12 mouse cellular contexts compared by ENCODE assay signal in the genomic region with DNA sequence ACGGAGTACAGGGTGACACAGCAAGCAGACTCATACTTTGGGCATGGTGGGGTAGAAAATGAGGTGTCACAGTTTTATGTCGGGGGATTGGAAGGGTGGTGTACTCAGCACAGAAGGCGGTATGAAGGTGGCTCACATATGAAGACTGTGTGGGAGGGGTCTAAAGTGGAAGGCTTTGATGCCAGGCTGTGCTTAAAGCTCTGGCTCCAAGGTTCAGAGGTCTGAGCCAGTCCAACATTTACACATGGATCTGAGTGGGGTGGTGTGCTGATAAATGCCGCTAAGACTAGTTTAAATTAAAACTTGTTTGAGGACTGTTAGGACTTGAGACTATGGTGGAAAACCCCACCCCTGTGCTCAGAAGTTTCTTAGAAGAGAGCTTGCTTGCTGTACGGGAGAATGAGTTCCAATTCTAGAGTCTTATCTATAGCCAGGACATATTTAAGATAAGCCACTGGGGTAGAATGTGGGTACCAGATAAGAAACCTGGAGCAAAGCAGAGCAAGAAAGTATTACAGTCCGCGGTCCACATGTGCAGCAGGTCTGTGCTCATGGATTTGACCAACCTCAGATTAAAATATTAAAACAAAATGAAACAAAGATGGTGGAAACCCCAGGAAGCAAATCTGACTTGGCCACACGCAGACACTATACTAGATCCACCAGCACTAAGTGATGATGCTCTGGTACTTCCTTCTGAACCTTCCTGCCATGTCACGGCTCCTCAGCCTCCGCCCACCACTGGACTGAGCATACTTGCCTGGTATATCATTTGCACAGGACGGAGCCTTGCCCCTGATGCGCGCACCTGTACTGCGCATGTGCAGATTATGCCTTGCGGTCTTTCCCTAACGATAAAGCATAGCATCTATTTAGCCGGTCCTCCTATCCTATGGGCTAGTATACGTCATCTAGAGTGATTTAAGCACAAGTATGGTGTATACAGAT. TPM values are rescaled to one million over a fixed set of nuclear protein-coding genes. Genes with fewer than 3 reads are reported as not detected.
DNase-seq lines count a peak whose midpoint lies in the region; ATAC-seq and TF ChIP-seq lines count a peak whose summit lies in the region.
"Had no signal": no experiment of that assay in that cellular context is flagged by ENCODE, and none has a peak within 500 bp of the region (broad histone marks: within the 10 kb centered on the region; RNA-seq: fewer than 3 reads in every experiment).

No protein-coding gene starts in this region.

- 0 out of 2 replicates have a peak overlapping the region, but pooled peaks have one; percentile 9 for H3K4me2 ChIP-seq in lung, embryonic 15.5 days
- H3K4me2 ChIP-seq in liver, embryonic 16.5 days (ENCODE audit: low read depth, low read length): peak overlapping the region; percentile 72
- H3K4me2 ChIP-seq in stomach, postnatal 0 days (replicated peaks; ENCODE audit: low read depth): no peak overlapping the region
- H3K4me2 ChIP-seq in hindbrain, embryonic 16.5 days (ENCODE audit: low read length): no peak overlapping the region
- H3K4me2 ChIP-seq: limb, embryonic 15.5 days had no signal

- no peaks in the 10 kb centered on the region for H3K9me3 ChIP-seq in lung, embryonic 15.5 days
- H3K9me3 ChIP-seq in erythroblast, embryonic 14.5 days (ENCODE audit: control insufficient read depth, low read length): no peaks in the 10 kb centered on the region
- H3K9me3 ChIP-seq in liver, embryonic 16.5 days (replicated peaks; ENCODE audit: control insufficient read depth, low read length): no peaks in the 10 kb centered on the region
- no peaks in the 10 kb centered on the region for H3K9me3 ChIP-seq in stomach, postnatal 0 days (ENCODE audit: control insufficient read depth, low read length)
- no peaks in the 10 kb centered on the region for H3K9me3 ChIP-seq in hindbrain, embryonic 16.5 days (ENCODE audit: control insufficient read depth, low read length)
- H3K9me3 ChIP-seq: limb, embryonic 15.5 days had no signal

- H3K27ac ChIP-seq in lung, embryonic 15.5 days: peak overlapping the region; percentile 76
- peak overlapping the region; percentile 100 for H3K27ac ChIP-seq in liver, embryonic 16.5 days (ENCODE audit: low read length)
- H3K27ac ChIP-seq in stomach, postnatal 0 days (replicated peaks): no peak overlapping the region; the same call in 1 of the 2 replicates
- H3K27ac ChIP-seq in hindbrain, embryonic 16.5 days (ENCODE audit: low read depth, low read length): no peak overlapping the region
- H3K27ac ChIP-seq: limb, embryonic 15.5 days had no signal

- H3K36me3 ChIP-seq in lung, embryonic 15.5 days: no peaks in the 10 kb centered on the region
- peaks cover 36% of the 10 kb centered on the region for H3K36me3 ChIP-seq in erythroblast, embryonic 14.5 days (ENCODE audit: control insufficient read depth)
- H3K36me3 ChIP-seq in liver, embryonic 16.5 days (ENCODE audit: control insufficient read depth, insufficient read depth): no peaks in the 10 kb centered on the region
- H3K36me3 ChIP-seq in stomach, postnatal 0 days (ENCODE audit: control insufficient read depth, insufficient read depth, low read length): no peaks in the 10 kb centered on the region
- H3K36me3 ChIP-seq in hindbrain, embryonic 16.5 days (ENCODE audit: control insufficient read depth, insufficient read depth, low read length): no peaks in the 10 kb centered on the region
- H3K36me3 ChIP-seq: limb, embryonic 15.5 days had no signal

- no peak for TF ChIP-seq CTCF in stomach, postnatal 0 days (IDR thresholded peaks at IDR 0.05; ENCODE audit: low read depth)

- ATAC-seq in lung, embryonic 15.5 days (ENCODE audit: borderline replicate concordance, extremely low read depth, low FRiP score, low TSS enrichment): peak; percentile 69
- peak; percentile 81 for ATAC-seq in liver, embryonic 16.5 days (ENCODE audit: low read depth)
- ATAC-seq in stomach, postnatal 0 days (ENCODE audit: low FRiP score, low TSS enrichment): peak; percentile 73
- no peak for ATAC-seq in hindbrain, embryonic 16.5 days
- ATAC-seq: inflammation-experienced regulatory T-cells, adult 6 months had no signal

- no peak for TF ChIP-seq EP300 in stomach, postnatal 0 days (optimal IDR thresholded peaks at IDR 0.05)

- no peak for DNase-seq in lung, postnatal 14 days
- DNase-seq in stomach, postnatal 0 days (ENCODE audit: low spot score): peak; percentile 63
- no peak for DNase-seq in adrenal gland, postnatal 10 days
- DNase-seq: adrenal gland, adult 8-10 months; cerebellum, postnatal 10 days; gastrocnemius, postnatal 14 days had no signal

- H3K27me3 ChIP-seq in lung, embryonic 15.5 days: no peaks in the 10 kb centered on the region
- peaks cover 24% of the 10 kb centered on the region for H3K27me3 ChIP-seq in erythroblast, embryonic 14.5 days (ENCODE audit: control insufficient read depth)
- no peaks in the 10 kb centered on the region for H3K27me3 ChIP-seq in liver, embryonic 16.5 days (ENCODE audit: control insufficient read depth, insufficient read depth, low read depth, low read length)
- H3K27me3 ChIP-seq in stomach, postnatal 0 days (ENCODE audit: control insufficient read depth, insufficient read depth, low read length): no peaks in the 10 kb centered on the region
- no peaks in the 10 kb centered on the region for H3K27me3 ChIP-seq in hindbrain, embryonic 16.5 days (replicated peaks; ENCODE audit: control insufficient read depth, insufficient read depth, low read length)
- H3K27me3 ChIP-seq: limb, embryonic 15.5 days had no signal

- H3K4me3 ChIP-seq in lung, embryonic 15.5 days: no peak overlapping the region
- H3K4me3 ChIP-seq in erythroblast, embryonic 14.5 days (replicated peaks): peak overlapping the region; percentile 59
- H3K4me3 ChIP-seq in liver, embryonic 16.5 days (ENCODE audit: low read depth, low read length): peak overlapping the region; percentile 35
- no peak overlapping the region for H3K4me3 ChIP-seq in stomach, postnatal 0 days (ENCODE audit: low read depth, low read length)
- H3K4me3 ChIP-seq in hindbrain, embryonic 16.5 days (ENCODE audit: low read length): no peak overlapping the region
- H3K4me3 ChIP-seq: limb, embryonic 15.5 days had no signal

- H3K9ac ChIP-seq in lung, embryonic 15.5 days: no peak overlapping the region
- H3K9ac ChIP-seq in liver, embryonic 16.5 days (ENCODE audit: low read depth, low read length): peak overlapping the region; percentile 68
- H3K9ac ChIP-seq in stomach, postnatal 0 days (ENCODE audit: low read length): no peak overlapping the region
- no peak overlapping the region for H3K9ac ChIP-seq in hindbrain, embryonic 16.5 days (ENCODE audit: low read depth, low read length)
- H3K9ac ChIP-seq: limb, embryonic 15.5 days had no signal

- 69% methylated on average over 18 of the region's 18 CpGs for WGBS in lung, embryonic 15.5 days
- 23% methylated on average over 18 of the region's 18 CpGs for WGBS in liver, embryonic 16.5 days (ENCODE audit: insufficient replicate concordance)
- 66% methylated on average over 18 of the region's 18 CpGs for WGBS in stomach, postnatal 0 days
- WGBS in hindbrain, embryonic 16.5 days: 95% methylated on average over 18 of the region's 18 CpGs

- H3K4me1 ChIP-seq in lung, embryonic 15.5 days: peaks cover 7% of the 10 kb centered on the region; the same call in 1 of the 2 replicates
- H3K4me1 ChIP-seq in erythroblast, embryonic 14.5 days (ENCODE audit: control insufficient read depth): peaks cover 94% of the 10 kb centered on the region
- H3K4me1 ChIP-seq in liver, embryonic 16.5 days (ENCODE audit: control insufficient read depth, low read depth, low read length): peaks cover 78% of the 10 kb centered on the region
- no peaks in the 10 kb centered on the region; the same call in 1 of the 2 replicates for H3K4me1 ChIP-seq in stomach, postnatal 0 days (replicated peaks; ENCODE audit: control insufficient read depth, insufficient read depth)
- peaks cover 7% of the 10 kb centered on the region for H3K4me1 ChIP-seq in hindbrain, embryonic 16.5 days (ENCODE audit: control insufficient read depth, insufficient read depth, low read depth, low read length)

RNA-seq across cellular contexts. Expression of a gene that starts 48.2 kb away (rescaled TPM):
- 18.0 and 21.8 TPM in 2 replicates for polyA plus RNA-seq in lung, embryonic 15.5 days (2015; fragmentation: Nextera tagmentation; extraction: Ambion mirVana)
- 16.6 and 18.6 TPM in 2 replicates for polyA plus RNA-seq in erythroblast, embryonic 14.5 days (2012)
- 17.5 and 19.8 TPM in 2 replicates for polyA plus RNA-seq in liver, embryonic 16.5 days (2015; fragmentation: Nextera tagmentation; extraction: Ambion mirVana)
- 13.7 and 13.9 TPM in 2 replicates for polyA plus RNA-seq in stomach, postnatal 0 days (2015; fragmentation: Nextera tagmentation; extraction: Ambion mirVana)
- total RNA-seq in adrenal gland, postnatal 10 days (2021): 10 to 100 TPM; 72.8 to 88.4 TPM
- polyA plus RNA-seq in hindbrain, embryonic 16.5 days (2015; fragmentation: Nextera tagmentation; extraction: Ambion mirVana): 30.3 and 33.5 TPM in 2 replicates

RNA-seq across cellular contexts. Expression of a gene that starts 48.9 kb away (rescaled TPM):
- polyA plus RNA-seq in lung, embryonic 15.5 days (2015; fragmentation: Nextera tagmentation; extraction: Ambion mirVana): 2.5 and 3.4 TPM in 2 replicates
- polyA plus RNA-seq in erythroblast, embryonic 14.5 days (2012): 0.18 and 0.19 TPM in 2 replicates
- polyA plus RNA-seq in liver, embryonic 16.5 days (2015; fragmentation: Nextera tagmentation; extraction: Ambion mirVana): 10.8 and 12.8 TPM in 2 replicates
- 1.9 and 2.0 TPM in 2 replicates for polyA plus RNA-seq in stomach, postnatal 0 days (2015; fragmentation: Nextera tagmentation; extraction: Ambion mirVana)
- total RNA-seq in adrenal gland, postnatal 10 days (2021): 1 to 10 TPM; 3.1 to 3.7 TPM
- 2.0 and 2.9 TPM in 2 replicates for polyA plus RNA-seq in hindbrain, embryonic 16.5 days (2015; fragmentation: Nextera tagmentation; extraction: Ambion mirVana)

Comparison
In these comparisons a context has a peak if more than half of its experiments do, and no peak if none do; other contexts are left out.
1. H3K27ac ChIP-seq: peak in lung, embryonic 15.5 days (single experiment) and liver, embryonic 16.5 days (single experiment); none in stomach, postnatal 0 days (single experiment) and hindbrain, embryonic 16.5 days (single experiment).
2. H3K4me2 ChIP-seq: peak in lung, embryonic 15.5 days (single experiment) and liver, embryonic 16.5 days (single experiment); none in stomach, postnatal 0 days (single experiment) and hindbrain, embryonic 16.5 days (single experiment).
3. H3K4me3 ChIP-seq: peak in erythroblast, embryonic 14.5 days (single experiment) and liver, embryonic 16.5 days (single experiment); none in lung, embryonic 15.5 days (single experiment), stomach, postnatal 0 days (single experiment) and hindbrain, embryonic 16.5 days (single experiment).